Mouse (Mus musculus) forebrain, embryonic 16.5 days (tissue): ENCODE measurements around the gene Npepps. TPM values are rescaled to one million over a fixed set of nuclear protein-coding genes. Genes with fewer than 3 reads are reported as not detected.
"Not testable (repeated sequence)": the region's sequence is repeated elsewhere in the genome, so short reads cannot be mapped to it uniquely, and the experiment has no call there.

ENCODE experiments used
- ATAC-seq: fragments of 200-750 bp; cut with Nextera tagmentation; 2 replicates; pipeline ENCODE4 v1.8.0; 2017; ENCODE audit warnings: mild to moderate bottlenecking, moderate library complexity
- H3K27ac ChIP-seq: fragments of 300-500 bp; sonication (generic); 2 replicates; pipeline ENCODE4 v1.5.1; 2014; ENCODE audit warnings: low read length, control low read depth
- H3K27me3 ChIP-seq: fragments of 300-500 bp; sonication (generic); replicated peaks from 2 replicates; pipeline ENCODE4 v1.6.1; 2014; ENCODE audit warnings: low read length; ENCODE audit not compliant: control insufficient read depth, insufficient read depth
- H3K36me3 ChIP-seq: fragments of 300-500 bp; sonication (generic); 2 replicates; pipeline ENCODE4 v1.6.1; 2014; ENCODE audit not compliant: control insufficient read depth, insufficient read depth
- H3K4me1 ChIP-seq: fragments of 300-500 bp; sonication (generic); replicated peaks from 2 replicates; pipeline ENCODE4 v1.6.1; 2014; ENCODE audit warnings: low read length; ENCODE audit not compliant: control insufficient read depth, insufficient read depth
- H3K4me2 ChIP-seq: fragments of 300-500 bp; sonication (generic); 2 replicates; pipeline ENCODE4 v1.6.1; 2014; ENCODE audit warnings: mild to moderate bottlenecking, low read length, control low read depth
- H3K4me3 ChIP-seq: fragments of 300-500 bp; sonication (generic); replicated peaks from 2 replicates; pipeline ENCODE4 v1.5.1; 2014; ENCODE audit warnings: mild to moderate bottlenecking, low read length, control low read depth
- H3K9ac ChIP-seq: fragments of 300-500 bp; sonication (generic); replicated peaks from 2 replicates; pipeline ENCODE4 v1.6.1; 2014; ENCODE audit warnings: low read depth, low read length, control low read depth
- H3K9me3 ChIP-seq: fragments of 300-500 bp; sonication (generic); 2 replicates; pipeline ENCODE4 v1.6.1; 2016; ENCODE audit warnings: low read length; ENCODE audit not compliant: control insufficient read depth
- WGBS: fragments of 180-500 bp; shearing (Covaris S2); extraction: QIAGEN DNeasy Blood & Tissue Kit; methylation state at CpG from one replicate; pipeline ENCODE4 v1.1.7; 2014; 5-methylcytosine and 5-hydroxymethylcytosine counted together
- polyA plus RNA-seq: library from polyadenylated mRNA; unstranded; fragments of >200 nt; fragmentation: Nextera tagmentation; extraction: Ambion mirVana; gene quantifications from 2 replicates; pipeline ENCODE4 v1.2.1, GENCODE M21; 2015

Gene Npepps
- polyA plus RNA-seq, 1 experiment from 2014 or later = 157 TPM

GRCm38 (mm10) chr11:97196541-97196940, 83.9 kb downstream of the Npepps start:
- ATAC-seq = no peak
- 70% methylated on average over 12 of the region's 12 CpGs for WGBS

GRCm38 (mm10) chr11:97192621-97192951, 87.9 kb downstream of the Npepps start:
- H3K27me3 ChIP-seq = no peaks in the 10 kb centered on the region
- H3K9me3 ChIP-seq = no peaks in the 10 kb centered on the region
- no peak overlapping the region for H3K9ac ChIP-seq
- H3K27ac ChIP-seq = no peak overlapping the region
- no peak overlapping the region for H3K4me2 ChIP-seq
- H3K36me3 ChIP-seq = no peaks in the 10 kb centered on the region
- H3K4me1 ChIP-seq = peaks cover 10% of the 10 kb centered on the region
- H3K4me3 ChIP-seq = no peak overlapping the region
- ATAC-seq = no peak

More at GRCm38 (mm10) chr11:97196541-97196940, 83.9 kb downstream of the Npepps start:
- Histone ChIP-seq H3K4me3 (no peak overlapping the region), H3K9ac (no peak overlapping the region), H3K27ac (no peak overlapping the region), H3K4me1 (no peaks in the 10 kb centered on the region), H3K9me3 (no peaks in the 10 kb centered on the region), H3K36me3 (no peaks in the 10 kb centered on the region), H3K27me3 (no peaks in the 10 kb centered on the region), H3K4me2 (no peak overlapping the region)

GRCm38 (mm10) chr11:97191915-97192620, 88.4 kb downstream of the Npepps start:
- 85% methylated on average over 6 of the region's 6 CpGs for WGBS
- Histone ChIP-seq H3K27me3 (no peaks in the 10 kb centered on the region), H3K4me2 (no peak overlapping the region), H3K4me3 (no peak overlapping the region), H3K27ac (no peak overlapping the region), H3K36me3 (no peaks in the 10 kb centered on the region), H3K9ac (no peak overlapping the region), H3K9me3 (no peaks in the 10 kb centered on the region), H3K4me1 (peaks cover 10% of the 10 kb centered on the region)
- no peak for ATAC-seq

- ATAC-seq = no peak
- Histone ChIP-seq H3K27ac (no peak overlapping the region), H3K4me1 (peaks cover 17% of the 10 kb centered on the region), H3K4me3 (no peak overlapping the region), H3K4me2 (no peak overlapping the region), H3K36me3 (no peaks in the 10 kb centered on the region), H3K9ac (no peak overlapping the region), H3K9me3 (no peaks in the 10 kb centered on the region), H3K27me3 (no peaks in the 10 kb centered on the region)
- WGBS = 91% methylated on average over 6 of the region's 6 CpGs
Observed at GRCm38 (mm10) chr11:97190992-97191391, 89.4 kb downstream of the Npepps start.

- H3K27ac ChIP-seq, H3K9me3 ChIP-seq, H3K4me2 ChIP-seq, ATAC-seq, H3K36me3 ChIP-seq, H3K27me3 ChIP-seq, H3K9ac ChIP-seq, H3K4me3 ChIP-seq: not testable (repeated sequence)
- peaks cover 24% of the 10 kb centered on the region for H3K4me1 ChIP-seq
- WGBS = 86% methylated on average over 6 of the region's 6 CpGs
Observed at GRCm38 (mm10) chr11:97189645-97190044, 90.8 kb downstream of the Npepps start.

- ATAC-seq = no peak
- H3K4me3 ChIP-seq = no peak overlapping the region; the same call in 1 of the 2 replicates
- no peak overlapping the region for H3K9ac ChIP-seq
- H3K4me2 ChIP-seq = peak overlapping the region; percentile 80
- H3K4me1 ChIP-seq = peaks cover 24% of the 10 kb centered on the region
- H3K27ac ChIP-seq = no peak overlapping the region; the same call in 1 of the 2 replicates
- H3K36me3 ChIP-seq = peaks cover 7% of the 10 kb centered on the region
- H3K9me3 ChIP-seq = no peaks in the 10 kb centered on the region
- 40% methylated on average over 3 of the region's 3 CpGs for WGBS
- no peaks in the 10 kb centered on the region for H3K27me3 ChIP-seq
Observed at GRCm38 (mm10) chr11:97189231-97189630, 91.2 kb downstream of the Npepps start.

- Histone ChIP-seq H3K4me2 (peak overlapping the region; percentile 80), H3K9me3 (no peaks in the 10 kb centered on the region), H3K27me3 (no peaks in the 10 kb centered on the region), H3K27ac (peak overlapping the region; percentile 79), H3K4me1 (peaks cover 26% of the 10 kb centered on the region), H3K9ac (peak overlapping the region; percentile 53), H3K36me3 (peaks cover 10% of the 10 kb centered on the region), H3K4me3 (peak overlapping the region; percentile 87)
- no peak for ATAC-seq
- WGBS = under 1% methylated on average over 15 of the region's 15 CpGs
Observed at GRCm38 (mm10) chr11:97188643-97188955, 91.8 kb downstream of the Npepps start.

- under 1% methylated on average over 95 of the region's 101 CpGs for WGBS
- H3K4me2 ChIP-seq = peak within 1 kb of the TSS; percentile 80
- peaks cover 26% of the 10 kb centered on the region for H3K4me1 ChIP-seq
- H3K36me3 ChIP-seq = peaks cover 10% of the 10 kb centered on the region
- H3K9ac ChIP-seq = peak within 1 kb of the TSS; percentile 83
- H3K27me3 ChIP-seq = no peaks in the 10 kb centered on the region
- peak within 1 kb of the TSS; percentile 87 for H3K4me3 ChIP-seq
- peak; percentile 96 for ATAC-seq
- H3K9me3 ChIP-seq = no peaks in the 10 kb centered on the region
- H3K27ac ChIP-seq = peak within 1 kb of the TSS; percentile 95
Observed at GRCm38 (mm10) chr11:97187764-97188642, 92.4 kb downstream of the Npepps start, which contains the start of gene Kpnb1. Gene Kpnb1 (minus strand): TSS chr11:97187881.

- ATAC-seq = peak; percentile 69
- Histone ChIP-seq H3K27me3 (no peaks in the 10 kb centered on the region), H3K9ac (peak overlapping the region; percentile 83), H3K27ac (peak overlapping the region; percentile 95), H3K4me1 (peaks cover 26% of the 10 kb centered on the region), H3K36me3 (peaks cover 10% of the 10 kb centered on the region), H3K4me3 (peak overlapping the region; percentile 87), H3K4me2 (peak overlapping the region; percentile 66), H3K9me3 (no peaks in the 10 kb centered on the region)
- WGBS = 1% methylated on average over 31 of the region's 74 CpGs
Observed at GRCm38 (mm10) chr11:97186947-97187763, 93.3 kb downstream of the Npepps start.
